Mouse (Mus musculus) CH12.LX (cell line): ENCODE results near the gene Bcr.

ENCODE experiments used
- CTCF ChIP-seq, 2 experiments: IDR thresholded peaks in 1 of 2; conservative IDR thresholded peaks in 1 of 2; 2 replicates each; pipeline ENCODE4 v1.5.1; 2011 to 2012; ENCODE audit warnings: low read depth in 2 of 2, low read length in 2 of 2, improper control_type of control experiment in 1 of 2, inconsistent platforms in 1 of 2, mild to moderate bottlenecking in 1 of 2, moderate library complexity in 1 of 2
- GABPA ChIP-seq: IDR thresholded peaks from 2 replicates; pipeline ENCODE4 v1.6.1; 2012; ENCODE audit warnings: low read depth, low read length, improper control_type of control experiment, inconsistent platforms; ENCODE audit not compliant: insufficient replicate concordance

- TF ChIP-seq CTCF (conservative IDR thresholded peaks at IDR 0.05 in 1 of 2, IDR thresholded peaks at IDR 0.05 in 1 of 2; ENCODE audit: low read depth in 2 of 2, low read length in 2 of 2) (no peak), GABPA (no peak)
Measured at GRCm38 (mm10) chr10:75187366-75188056, 127.1 kb downstream of the Bcr start.
